Mouse (Mus musculus) adrenal gland, postnatal 0 days (tissue): Measurements from ENCODE around the gene Mepce. TPM values are rescaled to one million over a fixed set of nuclear protein-coding genes. Genes with fewer than 3 reads are reported as not detected.

ENCODE experiments used
- polyA plus RNA-seq: library from polyadenylated mRNA; unstranded; fragments of >200 nt; fragmentation: Nextera tagmentation; extraction: Ambion mirVana; gene quantifications from 2 replicates; pipeline ENCODE4 v1.2.1, GENCODE M21; 2015

The Mepce gene
- polyA plus RNA-seq: 14.9 and 16.9 TPM in 2 replicates

DNA sequence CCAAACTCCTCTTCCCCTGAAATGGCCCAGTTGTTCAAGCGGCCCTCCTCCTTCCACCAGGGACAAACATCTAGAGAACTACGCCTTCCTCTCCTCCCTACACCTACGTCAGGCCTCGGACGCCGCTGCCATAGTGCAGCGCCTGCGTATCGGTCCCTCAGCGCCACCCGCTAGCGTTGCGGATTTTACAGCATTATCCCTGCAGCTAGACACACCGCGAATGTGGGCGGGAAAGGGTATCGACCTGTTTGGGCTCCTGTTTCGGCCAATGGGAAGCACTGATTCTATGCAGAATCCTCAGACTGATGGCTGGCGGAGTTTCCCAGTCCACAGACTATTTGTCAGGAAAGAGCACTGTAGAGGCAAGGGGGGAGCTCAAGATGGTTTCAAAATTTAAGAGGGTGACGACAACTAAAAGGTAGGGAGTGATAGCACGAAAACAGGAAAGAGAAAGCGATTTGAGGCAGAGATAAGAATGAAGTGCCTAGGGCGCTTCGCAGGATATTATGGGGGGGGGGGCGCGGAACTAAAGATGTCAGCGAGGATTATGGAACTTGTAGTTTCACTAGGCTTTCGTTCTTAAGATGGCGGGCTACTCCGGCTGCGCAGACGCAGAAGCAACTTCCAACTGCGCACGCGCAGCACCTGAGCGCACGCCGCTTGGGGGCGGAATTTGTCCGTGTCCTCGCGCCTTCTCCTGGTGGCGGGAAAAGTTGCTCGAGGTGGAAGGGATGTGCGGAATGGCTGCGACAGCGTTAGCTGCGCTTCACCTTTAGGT, at the start of gene Mepce, which contains the start of gene Zcwpw1:
Gene Mepce, minus strand, starts transcription at position 505 of the 778 bp plus-strand sequence.
Gene Zcwpw1, plus strand, starts transcription at position 648 of the 778 bp plus-strand sequence.

DNA sequence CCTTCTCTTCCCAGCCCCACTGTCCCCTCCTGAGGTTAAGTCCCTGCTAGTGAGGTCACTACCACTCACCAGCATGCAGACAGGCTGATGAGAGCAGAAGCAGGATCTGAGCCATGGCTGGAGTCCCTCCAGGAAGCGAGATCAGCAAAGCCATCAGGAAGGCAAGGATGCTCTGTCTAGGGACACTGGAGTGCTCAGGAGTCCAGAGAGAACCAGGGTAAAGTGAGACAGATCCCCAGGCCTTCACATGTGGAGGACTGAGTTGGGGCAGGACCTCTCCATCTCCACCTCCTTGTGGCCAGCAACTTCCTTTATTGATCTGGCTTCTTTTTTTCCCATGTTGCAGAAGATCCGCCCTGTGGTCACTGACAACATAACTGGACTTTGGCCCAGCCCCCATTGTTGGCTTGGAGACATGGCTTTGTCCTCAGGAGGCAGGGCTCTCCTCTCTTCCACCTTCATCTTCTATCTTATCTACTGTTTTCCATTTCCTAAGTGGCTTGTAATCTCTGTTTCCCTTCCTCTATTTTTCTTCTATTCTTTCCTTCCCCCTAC, 48.6 kb upstream of the Mepce start, which contains the start of gene Pilra:
Gene Pilra, minus strand, starts transcription at position 316 of the 555 bp plus-strand sequence.

DNA sequence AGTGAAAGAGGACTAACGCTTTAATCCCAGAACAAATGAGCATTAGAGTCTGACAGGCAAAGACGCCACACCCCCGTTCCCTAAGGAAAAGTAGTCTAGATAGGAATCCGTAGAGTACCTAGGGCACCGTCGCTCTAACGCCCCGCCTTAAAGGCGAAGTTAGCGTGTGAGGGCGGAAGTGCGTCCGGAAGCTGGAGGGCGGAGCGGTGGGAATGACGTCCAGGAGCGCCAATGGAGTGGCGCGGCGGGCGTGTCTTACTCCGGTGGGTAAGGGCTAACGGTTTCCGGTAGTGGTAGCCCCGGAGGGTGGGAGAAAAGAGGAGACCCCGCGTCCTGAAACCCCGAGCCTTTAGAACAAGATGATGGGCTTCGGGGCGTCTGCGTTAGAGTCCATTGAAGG, 8.8 kb downstream of the Mepce start, which contains the start of gene Ppp1r35:
Gene Ppp1r35, plus strand, starts transcription at position 215 of the 400 bp plus-strand sequence.

GRCm38 (mm10) chr5:137745214-137746171, 42.0 kb downstream of the Mepce start, which contains the start of gene Tsc22d4:
TSS of gene Tsc22d4 (plus strand) at chr5:137745730.

DNA sequence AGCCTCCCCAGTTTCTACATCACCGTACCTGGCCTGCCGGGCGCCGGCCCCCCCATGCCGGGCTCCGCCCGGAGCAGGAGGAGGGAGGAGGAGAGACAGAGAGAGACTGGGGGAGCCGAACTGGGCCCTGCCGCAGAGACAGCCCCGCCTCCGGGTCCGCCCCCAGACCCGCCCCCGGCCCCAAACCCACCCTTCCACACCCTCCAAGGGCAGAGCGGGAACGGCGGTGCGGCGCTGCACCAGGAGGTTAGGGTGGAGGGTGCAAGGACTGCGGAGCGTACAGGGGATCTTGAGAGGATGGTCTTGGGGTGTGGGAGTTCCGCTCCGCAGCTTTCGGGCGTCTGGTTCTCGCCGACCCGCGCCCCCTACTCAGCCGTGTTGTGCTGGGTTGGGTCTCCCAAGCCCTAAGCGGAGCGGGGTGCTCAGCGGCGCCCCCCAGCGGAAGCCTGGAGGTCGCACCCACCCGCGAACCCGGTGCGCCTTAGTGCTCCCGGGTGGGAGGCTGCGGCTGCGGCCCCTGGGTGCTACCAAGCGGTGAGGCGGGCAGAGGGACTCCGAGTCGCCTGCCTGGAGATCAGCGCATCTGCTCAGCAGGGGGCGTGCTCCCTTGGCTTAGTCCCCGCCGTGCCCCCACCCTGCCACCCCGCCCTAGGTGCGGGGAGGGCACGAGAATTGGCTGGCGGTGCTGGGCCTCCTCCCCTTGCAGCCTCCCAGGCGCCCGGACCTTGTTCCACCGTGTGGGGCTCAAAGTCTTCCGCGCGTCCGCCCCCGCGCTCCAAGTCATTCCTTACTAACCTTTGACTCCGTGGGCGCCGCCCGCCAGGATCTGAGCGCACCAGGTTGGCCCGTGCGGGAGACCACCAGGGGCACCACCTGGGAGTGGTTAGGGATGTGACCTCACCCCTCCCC, 46.2 kb downstream of the Mepce start, which contains the start of gene Nyap1:
Gene Nyap1, minus strand, starts transcription at position 585 of the 909 bp plus-strand sequence.

Other genes with a start within 250 kb of the Mepce start
- gene Actl6b, start 234.1 kb downstream of the Mepce start, polyA plus RNA-seq: 12.9 and 24.4 TPM in 2 replicates
- 5.8 and 6.5 TPM in 2 replicates for gene Tfr2, start 217.8 kb downstream of the Mepce start, polyA plus RNA-seq
- 47.4 and 59.0 TPM in 2 replicates for gene Mospd3, start 186.6 kb downstream of the Mepce start, polyA plus RNA-seq
- 331 and 534 TPM in 2 replicates for gene Pcolce, start 173.9 kb downstream of the Mepce start, polyA plus RNA-seq
- 0.40 and 0.71 TPM in 2 replicates for gene Fbxo24, start 158.7 kb downstream of the Mepce start, polyA plus RNA-seq
- gene Lrch4, start 158.5 kb downstream of the Mepce start, polyA plus RNA-seq: 27.2 and 31.5 TPM in 2 replicates
- gene Gm20605, start 158.5 kb downstream of the Mepce start, polyA plus RNA-seq: 3.2 and 3.4 TPM in 2 replicates
- gene Sap25, start 146.3 kb downstream of the Mepce start, polyA plus RNA-seq: 2.9 and 5.4 TPM in 2 replicates
- 0.38 and 0.50 TPM in 2 replicates for gene Irs3, start 141.9 kb downstream of the Mepce start, polyA plus RNA-seq
- 14.8 and 23.8 TPM in 2 replicates for gene Agfg2, start 102.9 kb downstream of the Mepce start, polyA plus RNA-seq
- gene Nyap1, start 46.0 kb downstream of the Mepce start, polyA plus RNA-seq: 3.8 and 6.3 TPM in 2 replicates
- 93.4 and 119 TPM in 2 replicates for gene Tsc22d4, start 41.9 kb downstream of the Mepce start, polyA plus RNA-seq
- 46.4 and 54.3 TPM in 2 replicates for gene Ppp1r35, start 8.8 kb downstream of the Mepce start, polyA plus RNA-seq
- gene Zcwpw1, start 143 bp upstream of the Mepce start, polyA plus RNA-seq: 6.2 and 7.8 TPM in 2 replicates
- gene Pilra, start 48.6 kb upstream of the Mepce start, polyA plus RNA-seq: 2.0 and 2.2 TPM in 2 replicates
- 2.3 and 3.0 TPM in 2 replicates for gene Pilrb1, start 70.5 kb upstream of the Mepce start, polyA plus RNA-seq
- gene Pilrb2, start 84.2 kb upstream of the Mepce start, polyA plus RNA-seq: 1.9 and 2.5 TPM in 2 replicates
- 2.0 and 2.4 TPM in 2 replicates for gene Cyp3a13, start 134.0 kb upstream of the Mepce start, polyA plus RNA-seq
- gene Gjc3, start 175.4 kb upstream of the Mepce start, polyA plus RNA-seq: 2.4 and 2.7 TPM in 2 replicates
- 17.9 and 28.3 TPM in 2 replicates for gene Azgp1, start 193.9 kb upstream of the Mepce start, polyA plus RNA-seq
- gene Smok3a, start 233.6 kb upstream of the Mepce start, polyA plus RNA-seq: not detected in 2 replicates
- not detected in 2 replicates for gene Smok3b, start 233.8 kb upstream of the Mepce start, polyA plus RNA-seq